Mouse (Mus musculus): ENCODE results near the gene Ints7. TPM values are rescaled to one million over a fixed set of nuclear protein-coding genes. Genes with fewer than 3 reads are reported as not detected.

Gene Ints7
- polyA plus RNA-seq (2012; rRNA removed) = 4.4 and 6.5 TPM in 2 replicates

DNA sequence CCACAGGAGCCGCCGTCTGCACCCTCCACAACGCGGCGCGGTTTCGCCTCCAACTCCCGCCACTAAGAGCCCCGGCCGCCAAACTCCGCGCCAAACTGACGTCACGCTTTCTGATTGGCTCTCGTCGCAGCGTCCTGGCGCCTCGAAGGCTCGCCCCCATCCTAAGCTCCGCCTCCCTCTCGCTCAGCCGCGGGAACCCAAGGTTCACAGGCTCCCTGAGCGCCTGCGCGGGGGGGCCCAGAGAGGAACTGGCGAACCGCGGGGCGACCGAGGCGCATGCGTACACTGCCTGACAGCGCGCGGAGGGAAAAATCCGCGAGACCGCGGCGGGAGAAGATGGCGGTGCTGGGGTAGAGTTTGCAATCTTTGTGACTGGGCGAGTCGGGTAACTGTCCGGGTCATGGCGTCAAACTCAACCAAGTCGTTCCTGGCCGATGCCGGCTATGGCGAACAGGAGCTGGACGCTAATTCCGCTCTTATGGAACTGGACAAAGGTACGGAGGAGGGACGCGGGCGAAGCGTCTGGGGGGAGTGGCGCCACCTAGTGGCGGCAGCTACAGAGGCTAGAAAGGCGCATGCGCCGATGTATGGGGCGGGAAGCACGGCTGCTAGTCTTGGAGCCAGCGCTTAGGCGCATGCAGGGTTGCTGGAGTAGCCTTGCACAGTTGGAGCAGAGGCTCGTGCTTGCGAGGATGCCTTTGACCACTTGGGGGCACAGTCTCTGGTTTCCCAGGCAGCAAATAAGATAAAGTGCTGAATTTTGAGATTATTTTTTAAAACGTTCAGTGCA, at the start of gene Ints7, which contains the start of gene Dtl:
TSS of gene Ints7 (plus strand) at position 179 of the 790 bp plus-strand sequence.
TSS of gene Dtl (minus strand) at position 87 of the 790 bp plus-strand sequence.

Other genes with a start within 250 kb of the Ints7 start
- gene Tmem206, start 249.7 kb upstream of the Ints7 start, polyA plus RNA-seq (2012; rRNA removed) = 1.3 TPM in 2 replicates
- gene Ppp2r5a, start 172.4 kb upstream of the Ints7 start, polyA plus RNA-seq (2012; rRNA removed) = 22.6 and 32.0 TPM in 2 replicates
- 0.23 and 0.39 TPM in 2 replicates for gene Dtl, start 92 bp upstream of the Ints7 start, polyA plus RNA-seq (2012; rRNA removed)
- 2.1 and 2.6 TPM in 2 replicates for gene Lpgat1, start 142.2 kb downstream of the Ints7 start, polyA plus RNA-seq (2012; rRNA removed)
- gene Nek2, start 245.8 kb downstream of the Ints7 start, polyA plus RNA-seq (2012; rRNA removed) = 0.89 and 1.1 TPM in 2 replicates